Mouse (Mus musculus): ENCODE data around the gene 2310057M21Rik. TPM values are rescaled to one million over a fixed set of nuclear protein-coding genes. Genes with fewer than 3 reads are reported as not detected.

2310057M21Rik gene
- total and polyA plus RNA-seq, 3 experiments, result 16.7 to 33.0 TPM; not detected in 1

DNA sequence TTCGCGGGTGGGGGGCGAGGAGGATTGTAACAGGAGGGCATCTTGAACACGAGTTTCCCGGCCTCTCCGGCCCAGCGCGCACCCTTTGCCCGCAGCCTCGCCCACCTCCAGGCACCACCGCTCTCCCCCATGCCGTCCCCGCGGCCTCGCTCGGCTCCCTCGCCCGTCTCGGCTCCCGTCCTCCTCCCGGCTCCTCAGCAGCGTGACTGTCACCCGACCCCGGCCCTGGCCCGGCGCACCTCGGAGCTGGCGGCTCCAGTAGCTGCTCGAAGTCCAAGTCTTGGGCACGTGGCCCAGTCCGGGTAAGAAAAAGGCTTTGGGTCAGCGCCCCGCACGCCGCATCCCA lies 317 bp downstream of the 2310057M21Rik start:
- Histone ChIP-seq H3K9me3 (replicated peaks; ENCODE audit: insufficient read depth, low read length) (no peaks in the 10 kb centered on the region), H3K9ac (ENCODE audit: control insufficient read depth, low read depth, low read length, poor library complexity, severe bottlenecking) (peak overlapping the region; percentile 99), H3K27ac (ENCODE audit: control insufficient read depth, low read depth, low read length) (peak overlapping the region; percentile 83), H3K27me3 (ENCODE audit: control insufficient read depth in 1 of 2, insufficient read depth in 2 of 2, low read length in 2 of 2) (no peaks in the 10 kb centered on the region), H3K4me3 (ENCODE audit: control insufficient read depth in 1 of 2, insufficient read depth in 1 of 2, low read depth in 2 of 2, low read length in 2 of 2) (peak overlapping the region; percentile 67 to 99), H3K4me1 (ENCODE audit: control insufficient read depth in 1 of 2, insufficient read depth in 2 of 2, low read length in 2 of 2) (peaks cover 3 to 9% of the 10 kb centered on the region in 2 experiments), H3K79me2 (ENCODE audit: control insufficient read depth, insufficient read depth, low read length, poor library complexity) (peaks cover 15% of the 10 kb centered on the region), H3K36me3 (ENCODE audit: control insufficient read depth in 1 of 2, insufficient read depth in 2 of 2, low read length in 2 of 2) (peaks cover 6 to 14% of the 10 kb centered on the region in 2 experiments)
- TF ChIP-seq POLR2AphosphoS5 (IDR thresholded peaks at IDR 0.05; ENCODE audit: borderline replicate concordance, low read depth, low read length) (no peak), MAZ (IDR thresholded peaks at IDR 0.05; ENCODE audit: low read depth, low read length) (no peak), JUND (IDR thresholded peaks at IDR 0.05; ENCODE audit: low read depth, low read length) (no peak), NELFE (IDR thresholded peaks at IDR 0.05; ENCODE audit: low read depth, low read length) (no peak), KAT2A (conservative IDR thresholded peaks at IDR 0.05; ENCODE audit: low read depth, low read length) (no peak), ZC3H11A (IDR thresholded peaks at IDR 0.05; ENCODE audit: low read depth, low read length) (no peak), SMC3 (IDR thresholded peaks at IDR 0.05; ENCODE audit: low read depth, low read length) (no peak), UBTF (IDR thresholded peaks at IDR 0.05; ENCODE audit: borderline replicate concordance, insufficient read depth, low read depth, low read length) (peak; percentile 48; the same call in 1 of the 2 replicates), ELF1 (IDR thresholded peaks at IDR 0.05; ENCODE audit: low read depth, low read length) (no peak), POLR2A (IDR thresholded peaks at IDR 0.05; ENCODE audit: control insufficient read depth in 1 of 2, insufficient read depth in 1 of 2, low read depth in 1 of 2, low read length in 2 of 2, poor library complexity in 1 of 2) (peak in 1 of 2 experiments; percentile 2; a peak in 1 of 4 replicates)
- DNase-seq (ENCODE audit: low read depth, low spot score), result no peak

GRCm38 (mm10) chr7:131356105-131356504 lies 6.5 kb downstream of the 2310057M21Rik start:
- Histone ChIP-seq H3K4me3 (ENCODE audit: control insufficient read depth in 1 of 2, insufficient read depth in 1 of 2, low read depth in 2 of 2, low read length in 2 of 2) (no peak overlapping the region), H3K27me3 (ENCODE audit: control insufficient read depth in 1 of 2, insufficient read depth in 2 of 2, low read length in 2 of 2) (no peaks in the 10 kb centered on the region), H3K27ac (ENCODE audit: control insufficient read depth, low read depth, low read length) (no peak overlapping the region), H3K79me2 (ENCODE audit: control insufficient read depth, insufficient read depth, low read length, poor library complexity) (peaks cover 3% of the 10 kb centered on the region; the same call in 1 of the 2 replicates), H3K9me3 (replicated peaks; ENCODE audit: insufficient read depth, low read length) (no peaks in the 10 kb centered on the region), H3K9ac (ENCODE audit: control insufficient read depth, low read depth, low read length, poor library complexity, severe bottlenecking) (no peak overlapping the region), H3K4me1 (ENCODE audit: control insufficient read depth in 1 of 2, insufficient read depth in 2 of 2, low read length in 2 of 2) (peaks cover under 1 to 3% of the 10 kb centered on the region in 2 experiments; a peak in 2 of 4 replicates), H3K36me3 (ENCODE audit: control insufficient read depth in 1 of 2, insufficient read depth in 2 of 2, low read length in 2 of 2) (peaks cover 8 to 15% of the 10 kb centered on the region in 2 experiments)
- DNase-seq (ENCODE audit: low read depth, low spot score), result no peak
- TF ChIP-seq MXI1 (IDR thresholded peaks at IDR 0.05; ENCODE audit: low read depth, low read length) (no peak), MAX (IDR thresholded peaks at IDR 0.05; ENCODE audit: low read length) (no peak), USF2 (IDR thresholded peaks at IDR 0.05; ENCODE audit: borderline replicate concordance in 1 of 2, insufficient read depth in 1 of 2, low read depth in 1 of 2, low read length in 2 of 2) (no peak), POLR2A (IDR thresholded peaks at IDR 0.05; ENCODE audit: control insufficient read depth in 1 of 2, insufficient read depth in 1 of 2, low read depth in 1 of 2, low read length in 2 of 2, poor library complexity in 1 of 2) (no peak), ELF1 (IDR thresholded peaks at IDR 0.05; ENCODE audit: low read depth, low read length) (no peak), ZKSCAN1 (IDR thresholded peaks at IDR 0.05; ENCODE audit: low read depth, low read length) (no peak), RCOR1 (IDR thresholded peaks at IDR 0.05; ENCODE audit: low read depth, low read length) (no peak), MAZ (IDR thresholded peaks at IDR 0.05; ENCODE audit: low read depth, low read length) (no peak), E2F4 (IDR thresholded peaks at IDR 0.05; ENCODE audit: borderline replicate concordance, low read depth, low read length) (no peak), NRF1 (IDR thresholded peaks at IDR 0.05; ENCODE audit: insufficient read depth, low read depth, low read length, poor library complexity, severe bottlenecking) (no peak), HCFC1 (IDR thresholded peaks at IDR 0.05; ENCODE audit: low read depth, low read length) (no peak), UBTF (IDR thresholded peaks at IDR 0.05; ENCODE audit: borderline replicate concordance, insufficient read depth, low read depth, low read length) (no peak), CHD1 (IDR thresholded peaks at IDR 0.05; ENCODE audit: low read depth, low read length) (no peak), NELFE (IDR thresholded peaks at IDR 0.05; ENCODE audit: low read depth, low read length) (no peak), RAD21 (IDR thresholded peaks at IDR 0.05; ENCODE audit: low read depth, low read length) (no peak), ETS1 (IDR thresholded peaks at IDR 0.05; ENCODE audit: low read depth, low read length) (no peak), GATA1 (IDR thresholded peaks at IDR 0.05; ENCODE audit: low read depth, low read length) (no peak)
